Comparison of ENCODE assay signal across 15 mouse cellular contexts in the genomic region with DNA sequence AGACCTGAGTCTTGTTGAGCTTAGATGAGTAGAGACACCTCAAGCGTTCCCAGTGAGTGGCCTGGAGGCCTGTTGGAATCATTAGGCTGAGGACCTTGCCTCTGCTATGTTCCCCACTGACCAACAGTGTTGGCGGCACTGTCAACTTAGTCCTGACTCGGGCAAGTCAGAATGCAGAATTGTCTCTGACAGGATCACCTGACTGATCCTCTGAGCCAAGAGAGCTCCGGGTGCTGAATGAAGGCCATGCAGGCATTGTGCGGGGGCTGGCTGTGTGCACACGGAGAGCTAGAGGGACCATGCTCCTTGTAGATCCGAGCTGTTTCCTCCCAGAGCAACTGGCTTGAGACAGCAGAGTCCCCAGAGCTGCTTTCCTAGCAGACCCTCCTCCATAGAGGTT. TPM values are rescaled to one million over a fixed set of nuclear protein-coding genes. Genes with fewer than 3 reads are reported as not detected.
DNase-seq lines count a peak whose midpoint lies in the region; ATAC-seq lines count a peak whose summit lies in the region.
"Had no signal": no experiment of that assay in that cellular context is flagged by ENCODE, and none has a peak within 500 bp of the region (broad histone marks: within the 10 kb centered on the region; RNA-seq: fewer than 3 reads in every experiment).

No protein-coding gene starts in this region.

- peak; percentile 29 to 40 for DNase-seq in heart, adult 18-20 months
- DNase-seq in heart, postnatal 14 days: no peak
- peak; percentile 23 for DNase-seq in left cerebral cortex, postnatal 4 days
- DNase-seq in left cerebral cortex, postnatal 36 days (ENCODE audit: low spot score in 2 of 2): no peak
- DNase-seq in cerebellum, adult 8-10 months: peak; percentile 59
- peak; percentile 62 to 67 for DNase-seq in cerebellum, postnatal 36 days
- DNase-seq: gastrocnemius, postnatal 36 days; kidney, adult 2 months; kidney, postnatal 14 days; lung, embryonic 14.5 days; lung, postnatal 36 days; retina, postnatal 1 day; thymus, postnatal 14 days had no signal

- intact Hi-C loops in heart, postnatal 14 days (cut with DNase I): no loop called here
- intact Hi-C loops in left cerebral cortex, postnatal 4 days (cut with DNase I): no loop called here
- intact Hi-C loops in left cerebral cortex, postnatal 36 days (cut with DNase I): no loop called here

- ATAC-seq in megakaryocyte, adult 5-6 weeks (ENCODE audit: poor library complexity, severe bottlenecking): no peak
- ATAC-seq: forebrain, embryonic 16.5 days had no signal

RNA-seq across cellular contexts. Expression of a gene that starts 18.5 kb away (rescaled TPM):
- total RNA-seq in heart, adult 18-20 months (2021): 10 to 100 TPM; 27.5 to 37.9 TPM
- total RNA-seq in heart, postnatal 14 days (2021): 10 to 100 TPM; 42.5 to 46.9 TPM
- total RNA-seq in left cerebral cortex, postnatal 4 days (2021): 100 to 1,000 TPM; 146 to 149 TPM
- 100 to 1,000 TPM; 160 to 182 TPM for total RNA-seq in left cerebral cortex, postnatal 36 days (2021)
- total RNA-seq in megakaryocyte, adult 5-6 weeks (2015): 26.2 and 27.6 TPM in 2 replicates
- 21.6 and 23.9 TPM in 2 replicates for total RNA-seq in megakaryocyte, adult 5-6 weeks (2017)

Comparison
In these comparisons a context has a peak if more than half of its experiments do, and no peak if none do; other contexts are left out.
1. DNase-seq: peak in heart, adult 18-20 months (2 of 2), left cerebral cortex, postnatal 4 days (single experiment), cerebellum, adult 8-10 months (single experiment) and cerebellum, postnatal 36 days (2 of 2); none in heart, postnatal 14 days (0 of 2) and left cerebral cortex, postnatal 36 days (0 of 2).